18 mouse cellular contexts compared by ENCODE assay signal in genomic region chr14:119452797-119453196, GRCm38 (mm10).
"Had no signal": no experiment of that assay in that cellular context is flagged by ENCODE, and none has a peak within 500 bp of the region (broad histone marks: within the 10 kb centered on the region; RNA-seq: fewer than 3 reads in every experiment).

No protein-coding gene starts in this region.

- H3K4me3 ChIP-seq: midbrain, embryonic 10.5 days; midbrain, embryonic 12.5 days; myocyte; neural tube, embryonic 13.5 days; neural tube, embryonic 15.5 days had no signal

- H3K27ac ChIP-seq: midbrain, embryonic 10.5 days; midbrain, embryonic 12.5 days; neural tube, embryonic 13.5 days; neural tube, embryonic 15.5 days had no signal

- H3K9me3 ChIP-seq: midbrain, embryonic 10.5 days; midbrain, embryonic 12.5 days; neural tube, embryonic 13.5 days; neural tube, embryonic 15.5 days had no signal

- H3K36me3 ChIP-seq: midbrain, embryonic 10.5 days; midbrain, embryonic 12.5 days; neural tube, embryonic 13.5 days; neural tube, embryonic 15.5 days had no signal

- H3K4me1 ChIP-seq: neural tube, embryonic 13.5 days; neural tube, embryonic 15.5 days had no signal

- H3K9ac ChIP-seq: lung, embryonic 14.5 days; midbrain, embryonic 12.5 days; neural tube, embryonic 13.5 days; neural tube, embryonic 15.5 days had no signal

- H3K27me3 ChIP-seq: midbrain, embryonic 12.5 days; neural tube, embryonic 13.5 days; neural tube, embryonic 15.5 days had no signal

- H3K4me2 ChIP-seq: lung, embryonic 14.5 days; midbrain, embryonic 12.5 days; neural tube, embryonic 13.5 days; neural tube, embryonic 15.5 days had no signal

- DNase-seq: lung, adult 18-20 months; lung, embryonic 14.5 days; lung, postnatal 10 days; lung, postnatal 4 days; midbrain, embryonic 14.5 days; right cerebral cortex, adult 18-20 months; right cerebral cortex, postnatal 25 days; right cerebral cortex, postnatal 4 days; spleen, adult 18-20 months; thymus, adult 18-20 months; thymus, postnatal 14 days; thymus, postnatal 36 days had no signal

- ATAC-seq: midbrain, embryonic 16.5 days had no signal
